Mouse (Mus musculus): ENCODE results near the gene Cd164. TPM values are rescaled to one million over a fixed set of nuclear protein-coding genes. Genes with fewer than 3 reads are reported as not detected.

Cd164 gene
- polyA plus RNA-seq (2016; fragmentation: Nextera tagmentation; extraction: Ambion mirVana): 104 and 110 TPM in 2 replicates

DNA sequence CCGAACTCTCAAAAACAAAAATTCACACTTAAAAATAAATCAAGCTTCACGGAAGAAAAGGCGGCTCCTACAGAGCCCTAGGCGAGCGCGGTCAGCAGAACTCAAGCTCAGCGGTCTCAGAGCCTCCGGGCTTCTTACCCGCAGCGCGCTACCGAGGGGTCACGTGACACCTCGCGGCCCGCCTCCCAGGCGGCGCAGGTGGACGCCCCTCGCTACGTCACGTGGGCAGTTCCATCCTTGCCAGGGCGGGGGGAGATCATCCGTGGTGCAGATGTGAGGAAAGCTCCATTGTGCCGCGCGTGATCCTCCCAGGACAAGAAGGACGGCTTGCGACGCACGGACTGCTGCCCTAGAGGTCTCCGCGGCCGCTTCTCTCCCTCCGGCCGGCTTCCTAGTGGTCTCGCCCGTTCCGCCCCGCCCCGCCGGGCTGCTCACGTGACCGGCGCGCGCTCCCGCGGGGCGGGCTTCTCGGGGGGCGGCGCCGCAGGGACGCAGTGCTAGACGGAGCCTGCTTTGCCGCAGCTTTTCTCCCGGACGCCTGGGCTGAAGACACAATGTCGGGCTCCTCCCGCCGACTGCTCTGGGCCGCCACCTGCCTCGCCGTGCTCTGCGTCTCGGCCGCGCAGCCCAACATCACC lies at the start of gene Cd164:
Cd164 (plus strand) TSS at position 434 of the 638 bp plus-strand sequence.
- Histone ChIP-seq H3K4me2 (peak within 1 kb of the TSS; percentile 63), H3K27me3 (no peaks in the 10 kb centered on the region), H3K9me3 (no peaks in the 10 kb centered on the region), H3K4me3 (replicated peaks) (peak within 1 kb of the TSS; percentile 95), H3K27ac (peak within 1 kb of the TSS; percentile 97), H3K9ac (peak within 1 kb of the TSS; percentile 89), H3K36me3 (replicated peaks) (peaks cover 4% of the 10 kb centered on the region; the same call in 1 of the 2 replicates), H3K4me1 (peaks cover 26% of the 10 kb centered on the region)
- peak; percentile 95 for ATAC-seq (ENCODE audit: low FRiP score)
- under 1% methylated on average over 67 of the region's 69 CpGs for WGBS

DNA sequence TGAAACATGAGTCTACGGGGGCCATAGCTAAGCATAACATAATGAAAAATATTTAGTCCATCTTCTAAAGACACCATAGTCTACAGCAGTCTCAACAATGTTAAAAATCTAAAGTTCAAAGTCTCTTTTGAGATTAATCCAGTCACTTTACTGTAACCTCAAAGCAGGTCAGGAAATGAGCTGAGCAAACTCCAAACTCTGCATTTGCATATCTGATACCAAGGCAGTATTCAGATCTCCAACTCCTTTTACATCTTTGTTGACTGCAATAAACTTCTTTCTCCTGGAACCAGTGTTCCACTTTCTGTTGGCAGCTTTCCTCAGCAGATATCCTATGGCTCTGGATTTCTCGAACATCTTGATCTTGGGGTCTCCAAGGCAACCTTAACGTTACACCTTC lies 48.5 kb upstream of the Cd164 start:
- peaks cover 7% of the 10 kb centered on the region; the same call in 1 of the 2 replicates for H3K36me3 ChIP-seq (replicated peaks)
- no peak overlapping the region for H3K27ac ChIP-seq
- WGBS: 88% methylated on average over 3 of the region's 3 CpGs
- no peaks in the 10 kb centered on the region for H3K9me3 ChIP-seq
- ATAC-seq (ENCODE audit: low FRiP score): no peak
- H3K9ac ChIP-seq: no peak overlapping the region
- no peaks in the 10 kb centered on the region for H3K27me3 ChIP-seq
- H3K4me1 ChIP-seq: peaks cover 5% of the 10 kb centered on the region
- no peak overlapping the region for H3K4me2 ChIP-seq
- no peak overlapping the region for H3K4me3 ChIP-seq (replicated peaks)

DNA sequence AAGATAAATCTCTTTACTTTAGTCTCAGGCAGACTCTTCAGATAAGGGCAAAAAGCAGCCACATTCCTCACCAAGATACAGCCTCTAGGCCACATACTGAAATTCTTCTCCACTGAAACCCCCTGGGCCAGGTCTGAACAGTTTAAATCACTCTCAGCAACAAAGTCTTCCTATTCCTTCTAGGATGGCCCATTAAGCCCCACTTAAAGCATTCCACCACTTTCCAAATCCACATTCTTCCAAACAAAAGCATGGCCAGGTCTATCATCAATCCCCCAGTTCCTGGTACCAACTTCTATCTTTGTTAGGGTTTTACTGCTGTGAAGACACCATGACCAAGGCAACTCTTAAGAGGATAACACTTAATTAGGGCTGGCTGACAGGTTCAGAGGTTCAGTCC lies 46.7 kb upstream of the Cd164 start:
- no peak for ATAC-seq (ENCODE audit: low FRiP score)
- H3K9ac ChIP-seq: no peak overlapping the region
- peaks cover 16% of the 10 kb centered on the region for H3K4me1 ChIP-seq
- H3K27ac ChIP-seq: no peak overlapping the region
- H3K36me3 ChIP-seq (replicated peaks): peaks cover 6% of the 10 kb centered on the region; the same call in 1 of the 2 replicates
- H3K9me3 ChIP-seq: no peaks in the 10 kb centered on the region
- no peaks in the 10 kb centered on the region for H3K27me3 ChIP-seq
- no peak overlapping the region for H3K4me2 ChIP-seq
- H3K4me3 ChIP-seq (replicated peaks): no peak overlapping the region

DNA sequence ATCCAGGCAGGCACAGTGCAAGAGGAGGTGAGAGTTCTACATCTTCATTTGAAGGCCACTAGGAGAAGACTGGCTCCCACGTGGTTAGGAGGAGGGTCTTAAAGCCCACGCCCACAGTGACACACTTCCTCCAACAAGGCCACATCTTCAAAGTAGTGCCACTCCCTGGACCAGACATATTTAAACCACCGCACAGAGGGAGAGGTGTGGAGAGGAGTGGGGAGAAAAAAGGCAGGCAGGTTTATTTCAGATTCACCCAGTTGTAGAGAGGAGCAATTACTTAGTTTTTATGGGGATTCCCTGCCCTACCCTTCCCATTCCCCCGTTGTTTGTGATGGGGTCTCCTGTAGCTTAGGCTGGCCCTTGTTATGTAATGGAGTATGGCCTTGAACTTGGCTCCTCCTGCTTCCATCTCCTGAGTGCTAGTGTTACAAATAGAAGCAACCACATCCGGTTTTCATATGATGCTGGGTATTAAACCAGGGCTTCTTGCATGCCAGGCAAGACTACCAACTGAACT lies 46.2 kb upstream of the Cd164 start:
- no peaks in the 10 kb centered on the region for H3K9me3 ChIP-seq
- no peak overlapping the region for H3K4me2 ChIP-seq
- no peak overlapping the region for H3K4me3 ChIP-seq (replicated peaks)
- H3K36me3 ChIP-seq (replicated peaks): peaks cover 6% of the 10 kb centered on the region; the same call in 1 of the 2 replicates
- H3K27ac ChIP-seq: no peak overlapping the region
- no peak overlapping the region for H3K9ac ChIP-seq
- no peak for ATAC-seq (ENCODE audit: low FRiP score)
- 80% methylated on average over 5 of the region's 5 CpGs for WGBS
- no peaks in the 10 kb centered on the region for H3K27me3 ChIP-seq
- peaks cover 21% of the 10 kb centered on the region for H3K4me1 ChIP-seq

DNA sequence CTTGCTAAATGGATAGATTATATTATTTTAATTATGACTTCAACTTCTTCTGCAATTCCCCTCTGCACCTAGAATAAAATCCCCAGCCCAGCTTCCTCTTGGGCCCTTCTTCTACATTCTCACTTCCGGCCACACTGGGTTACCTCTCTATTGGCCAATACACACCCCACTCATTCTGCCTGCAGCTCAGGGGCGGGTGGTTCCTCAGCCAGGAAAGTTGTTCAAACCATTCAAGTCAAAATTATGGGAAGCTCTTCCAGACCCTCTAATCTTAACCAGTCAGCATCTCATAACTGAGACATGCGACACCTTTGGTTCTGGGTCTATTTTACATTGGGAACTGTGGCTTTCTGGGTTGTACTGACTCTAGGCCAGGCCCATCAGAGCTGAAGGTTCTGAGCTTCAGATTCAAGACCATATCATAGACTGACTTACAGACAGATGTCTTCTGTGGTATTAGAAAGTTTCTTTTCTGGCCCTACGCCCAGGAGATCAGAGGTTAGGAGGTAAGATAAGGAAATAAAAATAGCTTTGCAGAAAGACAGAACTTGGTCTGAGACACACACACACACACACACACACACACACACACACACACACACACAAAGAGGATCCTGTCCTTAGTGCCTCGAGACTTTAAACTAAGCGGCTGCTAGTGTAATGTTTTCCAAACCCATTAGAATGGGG lies 45.3 kb upstream of the Cd164 start:
- H3K36me3 ChIP-seq (replicated peaks): peaks cover 7% of the 10 kb centered on the region
- no peak for ATAC-seq (ENCODE audit: low FRiP score)
- no peaks in the 10 kb centered on the region for H3K9me3 ChIP-seq
- no peaks in the 10 kb centered on the region for H3K27me3 ChIP-seq
- 90% methylated on average over 6 of the region's 6 CpGs for WGBS
- no peak overlapping the region for H3K27ac ChIP-seq
- H3K4me3 ChIP-seq (replicated peaks): no peak overlapping the region
- no peak overlapping the region for H3K9ac ChIP-seq
- no peak overlapping the region for H3K4me2 ChIP-seq
- H3K4me1 ChIP-seq: peaks cover 25% of the 10 kb centered on the region

DNA sequence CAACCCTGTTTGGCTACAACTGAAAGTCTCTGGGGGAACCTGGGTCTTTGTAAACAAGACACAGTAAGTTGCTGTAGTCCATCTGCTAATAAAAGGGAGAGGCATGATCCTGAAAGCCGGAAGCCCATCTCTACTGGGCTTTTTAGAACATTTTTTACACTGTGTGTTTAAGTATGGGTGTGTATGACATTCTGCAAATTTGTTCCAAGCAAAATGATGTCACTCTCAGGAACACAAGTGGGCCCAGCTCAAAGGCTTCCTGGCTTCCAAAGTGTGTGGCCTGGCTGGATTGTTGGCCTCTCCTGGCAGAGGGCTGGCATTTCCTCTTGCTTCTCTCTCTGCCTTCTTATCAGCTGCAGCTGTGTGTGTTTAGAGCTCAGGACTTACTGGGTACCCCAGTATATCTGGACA lies 44.2 kb upstream of the Cd164 start:
- H3K27me3 ChIP-seq: no peaks in the 10 kb centered on the region

DNA sequence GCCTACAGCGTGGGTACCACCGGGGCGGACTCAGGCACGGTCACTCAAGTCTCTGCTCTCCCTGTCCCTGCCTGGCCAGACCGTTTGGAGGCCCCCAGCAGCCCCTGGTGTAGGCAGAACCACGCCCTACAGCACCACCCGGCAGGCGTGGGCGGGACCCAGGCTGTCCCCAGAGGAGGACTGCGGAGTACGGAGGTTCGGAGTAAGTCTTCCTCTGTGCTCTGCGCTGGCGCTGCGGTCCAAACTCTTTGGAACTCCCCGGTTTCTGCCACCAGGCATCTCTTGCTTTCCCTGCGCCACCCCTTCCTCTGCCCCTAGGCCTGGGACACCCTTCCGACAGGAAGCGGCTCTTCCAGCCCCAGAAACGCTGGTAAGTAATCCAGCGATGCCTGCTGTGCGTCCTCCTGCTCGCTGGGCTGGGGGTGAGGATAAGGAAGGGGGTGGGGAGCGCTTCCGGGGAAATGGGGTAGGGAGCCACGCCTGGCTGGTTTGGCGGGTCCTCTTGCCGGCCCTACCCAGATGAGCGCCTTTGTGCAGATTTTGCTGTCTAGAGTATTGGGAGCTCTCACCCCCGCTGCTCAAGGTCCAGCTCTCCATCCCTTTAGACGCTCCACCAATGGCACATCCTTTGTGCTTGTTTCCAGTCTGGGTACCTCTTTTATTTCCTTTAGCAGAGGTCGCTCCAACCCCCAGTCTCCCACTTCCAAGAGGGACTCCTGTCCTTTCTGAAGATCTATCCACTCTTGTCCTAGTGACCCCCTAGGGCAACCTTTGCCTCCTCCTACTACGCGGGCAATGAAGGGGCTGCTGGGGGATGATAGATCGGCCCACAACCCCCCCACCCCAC lies 42.8 kb upstream of the Cd164 start, which contains the start of gene Mical1:
Mical1 (plus strand) TSS at position 144 of the 847 bp plus-strand sequence.
- peak; percentile 68 for ATAC-seq (ENCODE audit: low FRiP score)
- peak within 1 kb of the TSS; percentile 54 for H3K4me3 ChIP-seq (replicated peaks)
- no peaks in the 10 kb centered on the region for H3K9me3 ChIP-seq
- H3K9ac ChIP-seq: peak within 1 kb of the TSS; percentile 71
- H3K4me2 ChIP-seq: peak within 1 kb of the TSS; percentile 87
- 1% methylated on average over 35 of the region's 35 CpGs for WGBS
- peaks cover 25% of the 10 kb centered on the region for H3K4me1 ChIP-seq
- peaks cover 26% of the 10 kb centered on the region for H3K36me3 ChIP-seq (replicated peaks)
- H3K27ac ChIP-seq: peak within 1 kb of the TSS; percentile 80
- H3K27me3 ChIP-seq: no peaks in the 10 kb centered on the region

More for the DNA sequence above, 44.2 kb upstream of the Cd164 start:
- peaks cover 16% of the 10 kb centered on the region for H3K36me3 ChIP-seq (replicated peaks)
- H3K9ac ChIP-seq: no peak overlapping the region
- peaks cover 25% of the 10 kb centered on the region for H3K4me1 ChIP-seq
- no peaks in the 10 kb centered on the region for H3K9me3 ChIP-seq
- ATAC-seq (ENCODE audit: low FRiP score): no peak
- no peak overlapping the region for H3K4me3 ChIP-seq (replicated peaks)
- no peak overlapping the region for H3K4me2 ChIP-seq
- H3K27ac ChIP-seq: no peak overlapping the region
- 94% methylated on average over 1 of the region's 1 CpGs for WGBS

DNA sequence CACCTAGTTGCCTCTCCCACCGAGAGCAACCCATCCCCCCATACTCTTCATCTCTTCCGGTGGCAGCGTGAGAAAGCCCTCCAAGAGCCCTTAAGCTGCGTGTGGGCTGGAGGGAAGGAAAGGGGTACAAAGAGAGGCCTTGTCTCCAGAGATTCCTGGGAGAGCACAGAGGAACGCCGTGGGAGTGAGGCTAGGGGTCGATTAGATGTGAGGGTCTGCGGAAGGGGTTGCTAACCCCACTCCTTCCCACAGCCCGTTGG lies 42.3 kb upstream of the Cd164 start:
- H3K27me3 ChIP-seq: no peaks in the 10 kb centered on the region
- ATAC-seq (ENCODE audit: low FRiP score): peak; percentile 51
- H3K27ac ChIP-seq: peak overlapping the region; percentile 80
- H3K4me3 ChIP-seq (replicated peaks): peak overlapping the region; percentile 54
- peak overlapping the region; percentile 71 for H3K9ac ChIP-seq
- H3K4me2 ChIP-seq: peak overlapping the region; percentile 87
- H3K36me3 ChIP-seq (replicated peaks): peaks cover 27% of the 10 kb centered on the region
- H3K9me3 ChIP-seq: no peaks in the 10 kb centered on the region
- WGBS: 0% methylated on average over 9 of the region's 9 CpGs
- H3K4me1 ChIP-seq: peaks cover 27% of the 10 kb centered on the region

DNA sequence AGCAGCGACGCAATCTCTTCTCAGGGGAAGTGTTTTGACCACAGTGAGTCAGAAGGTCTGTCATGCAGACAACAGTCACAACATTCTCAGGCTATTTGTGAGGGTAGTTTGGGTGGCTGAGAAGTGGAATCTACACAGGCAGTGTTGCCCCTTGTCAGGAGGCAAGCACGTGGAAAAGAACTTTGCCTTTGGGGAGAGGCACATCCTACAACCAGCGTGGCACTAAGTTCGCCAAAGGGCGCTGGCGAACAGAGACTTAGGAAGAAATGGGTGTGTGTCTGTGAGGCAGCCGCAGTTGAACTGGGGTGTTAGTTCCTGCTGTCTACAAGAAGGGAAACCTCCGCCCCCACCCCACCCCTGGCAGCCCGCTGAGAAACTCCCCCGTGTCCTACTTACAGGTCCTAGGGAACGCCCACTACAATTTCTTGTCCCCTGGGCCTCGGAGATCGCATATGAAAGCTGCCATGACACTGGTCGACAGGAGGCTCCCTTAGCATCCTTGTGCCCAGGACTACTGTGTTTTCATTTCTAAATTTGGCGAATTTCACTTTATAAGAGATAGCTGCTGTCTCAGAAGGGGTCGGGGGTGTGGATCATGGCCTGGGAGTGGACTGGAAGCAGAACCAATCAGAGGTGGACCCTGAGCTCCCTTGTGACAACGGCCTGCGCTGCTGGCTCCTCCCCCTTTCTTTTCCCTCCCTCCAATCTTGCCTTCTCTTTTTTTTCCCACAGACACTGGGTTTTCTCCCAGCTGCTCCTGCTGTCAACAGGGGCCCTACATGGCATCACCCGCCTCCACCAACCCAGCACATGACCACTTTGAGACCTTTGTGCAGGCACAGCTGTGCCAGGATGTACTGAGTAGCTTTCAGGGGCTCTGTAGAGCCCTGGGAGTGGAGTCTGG lies 41.7 kb upstream of the Cd164 start:
- peak overlapping the region; percentile 71 for H3K9ac ChIP-seq
- WGBS: 2% methylated on average over 20 of the region's 20 CpGs
- peaks cover 27% of the 10 kb centered on the region for H3K4me1 ChIP-seq
- peak; percentile 83 for ATAC-seq (ENCODE audit: low FRiP score)
- H3K4me3 ChIP-seq (replicated peaks): peak overlapping the region; percentile 54
- H3K9me3 ChIP-seq: no peaks in the 10 kb centered on the region
- H3K27ac ChIP-seq: peak overlapping the region; percentile 80
- H3K4me2 ChIP-seq: peak overlapping the region; percentile 87
- no peaks in the 10 kb centered on the region for H3K27me3 ChIP-seq
- H3K36me3 ChIP-seq (replicated peaks): peaks cover 33% of the 10 kb centered on the region

DNA sequence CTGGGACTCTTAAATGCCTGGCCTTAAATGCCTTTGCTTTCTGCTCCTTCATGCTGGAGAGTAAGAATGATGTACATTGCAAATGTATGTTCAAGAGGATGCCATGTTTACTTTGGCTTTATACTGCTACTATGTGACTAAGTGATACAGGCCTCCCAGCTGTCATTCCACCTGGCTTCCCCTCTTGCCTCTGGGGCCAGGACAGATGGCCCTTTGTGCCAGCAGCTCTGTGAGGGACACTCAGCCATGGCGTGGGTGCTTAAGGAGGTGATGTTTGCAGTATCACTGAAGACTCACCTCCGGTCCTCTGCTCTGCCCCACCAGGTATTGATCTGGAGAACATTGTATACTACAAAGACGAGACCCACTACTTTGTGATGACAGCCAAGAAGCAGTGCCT lies 39.3 kb upstream of the Cd164 start:
- ATAC-seq (ENCODE audit: low FRiP score): no peak
- Histone ChIP-seq H3K4me2 (no peak overlapping the region), H3K27me3 (no peaks in the 10 kb centered on the region), H3K9ac (no peak overlapping the region), H3K36me3 (replicated peaks) (peaks cover 56% of the 10 kb centered on the region), H3K4me1 (peaks cover 27% of the 10 kb centered on the region), H3K4me3 (replicated peaks) (no peak overlapping the region), H3K9me3 (no peaks in the 10 kb centered on the region), H3K27ac (no peak overlapping the region)
- 87% methylated on average over 3 of the region's 3 CpGs for WGBS

DNA sequence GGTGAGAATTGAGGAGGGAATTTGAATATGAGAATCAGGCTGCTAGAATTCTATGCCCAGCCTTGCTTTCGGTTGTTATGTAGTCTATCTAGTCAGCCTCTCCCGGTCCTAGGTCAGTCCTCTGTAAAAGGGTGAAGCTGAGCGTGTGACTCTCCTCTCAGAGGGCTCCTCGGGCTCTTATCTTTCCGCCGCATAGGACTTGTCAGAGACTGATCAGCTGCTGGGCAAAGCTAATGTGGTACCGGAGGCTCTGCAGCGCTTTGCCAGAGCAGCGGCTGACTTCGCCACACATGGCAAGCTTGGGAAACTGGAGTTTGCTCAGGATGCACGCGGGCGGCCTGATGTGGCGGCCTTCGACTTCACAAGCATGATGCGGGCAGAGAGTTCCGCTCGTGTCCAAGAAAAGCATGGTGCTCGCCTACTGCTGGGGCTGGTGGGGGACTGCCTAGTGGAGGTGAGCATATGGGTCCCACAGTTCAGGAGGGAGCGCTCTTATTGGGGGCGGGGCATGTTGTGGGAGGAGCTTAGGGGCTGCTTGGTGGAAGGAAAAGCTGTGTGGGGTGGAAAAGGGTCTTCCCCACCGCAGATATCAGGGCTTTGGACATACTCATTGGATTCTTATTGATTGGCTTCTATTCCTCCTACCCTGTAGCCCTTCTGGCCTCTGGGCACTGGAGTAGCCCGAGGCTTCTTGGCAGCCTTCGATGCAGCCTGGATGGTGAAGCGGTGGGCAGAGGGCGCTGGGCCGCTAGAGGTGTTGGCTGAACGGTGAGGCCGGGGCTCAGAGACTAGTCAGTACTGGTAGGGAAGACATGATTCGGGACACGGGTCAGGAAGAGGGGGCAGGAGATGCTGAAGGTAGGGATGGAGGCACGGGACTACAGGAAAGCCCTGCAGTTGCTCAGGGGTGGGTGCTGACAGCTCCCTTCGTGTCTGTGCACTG lies 38.0 kb upstream of the Cd164 start:
- Histone ChIP-seq H3K4me2 (no peak overlapping the region), H3K4me1 (peaks cover 21% of the 10 kb centered on the region), H3K4me3 (replicated peaks) (no peak overlapping the region), H3K36me3 (replicated peaks) (peaks cover 68% of the 10 kb centered on the region), H3K9ac (no peak overlapping the region), H3K27me3 (no peaks in the 10 kb centered on the region), H3K9me3 (no peaks in the 10 kb centered on the region), H3K27ac (no peak overlapping the region)
- WGBS: 79% methylated on average over 33 of the region's 33 CpGs
- ATAC-seq (ENCODE audit: low FRiP score): no peak
